Mouse (Mus musculus): Measurements from ENCODE around the gene Thap4. TPM values are rescaled to one million over a fixed set of nuclear protein-coding genes. Genes with fewer than 3 reads are reported as not detected.

Thap4 gene
- polyA plus RNA-seq, 1 experiment from 2014 or later, result 47.2 TPM

- Histone ChIP-seq H3K27ac (ENCODE audit: poor library complexity, severe bottlenecking) (peak overlapping the region; percentile 69; the same call in 1 of the 2 replicates), H3K9me3 (replicated peaks) (no peaks in the 10 kb centered on the region), H3K4me2 (no peak overlapping the region), H3K4me1 (replicated peaks) (peaks cover 29% of the 10 kb centered on the region), H3K27me3 (replicated peaks) (no peaks in the 10 kb centered on the region), H3K36me3 (peaks cover 21% of the 10 kb centered on the region), H3K9ac (no peak overlapping the region), H3K4me3 (no peak overlapping the region)
- ATAC-seq (ENCODE audit: insufficient number of reproducible peaks, low FRiP score), result no peak
These were observed 11.8 kb downstream of the Thap4 start for GRCm38 (mm10) chr1:93742910-93743309.

GRCm38 (mm10) chr1:93741987-93742386, 12.7 kb downstream of the Thap4 start:
- Histone ChIP-seq H3K9me3 (replicated peaks) (no peaks in the 10 kb centered on the region), H3K4me2 (peak overlapping the region; percentile 37), H3K4me3 (no peak overlapping the region), H3K4me1 (replicated peaks) (peaks cover 33% of the 10 kb centered on the region), H3K27me3 (replicated peaks) (no peaks in the 10 kb centered on the region), H3K36me3 (peaks cover 21% of the 10 kb centered on the region), H3K27ac (ENCODE audit: poor library complexity, severe bottlenecking) (peak overlapping the region; percentile 69), H3K9ac (no peak overlapping the region)
- 0 out of 2 replicates have a peak, but pooled peaks have one; percentile 49 for ATAC-seq (ENCODE audit: insufficient number of reproducible peaks, low FRiP score)
- 5% methylated on average over 4 of the region's 4 CpGs for WGBS

GRCm38 (mm10) chr1:93740671-93741070, 14.0 kb downstream of the Thap4 start:
- Histone ChIP-seq H3K4me3 (no peak overlapping the region), H3K4me2 (no peak overlapping the region), H3K9ac (no peak overlapping the region), H3K27me3 (replicated peaks) (no peaks in the 10 kb centered on the region), H3K9me3 (replicated peaks) (no peaks in the 10 kb centered on the region), H3K27ac (ENCODE audit: poor library complexity, severe bottlenecking) (no peak overlapping the region), H3K36me3 (peaks cover 14% of the 10 kb centered on the region), H3K4me1 (replicated peaks) (peaks cover 30% of the 10 kb centered on the region)
- no peak for ATAC-seq (ENCODE audit: insufficient number of reproducible peaks, low FRiP score)
- WGBS, result 92% methylated on average over 2 of the region's 2 CpGs

- Histone ChIP-seq H3K4me1 (replicated peaks) (peaks cover 29% of the 10 kb centered on the region), H3K27me3 (replicated peaks) (no peaks in the 10 kb centered on the region), H3K4me3 (no peak overlapping the region), H3K9ac (no peak overlapping the region), H3K4me2 (no peak overlapping the region), H3K27ac (ENCODE audit: poor library complexity, severe bottlenecking) (no peak overlapping the region), H3K36me3 (0 out of 2 replicates have a peak, but pooled peaks cover 3% of the 10 kb centered on the region), H3K9me3 (replicated peaks) (no peaks in the 10 kb centered on the region)
- 89% methylated on average over 5 of the region's 5 CpGs for WGBS
- no peak for ATAC-seq (ENCODE audit: insufficient number of reproducible peaks, low FRiP score)
These were observed 17.0 kb downstream of the Thap4 start for GRCm38 (mm10) chr1:93737711-93738110.

DNA sequence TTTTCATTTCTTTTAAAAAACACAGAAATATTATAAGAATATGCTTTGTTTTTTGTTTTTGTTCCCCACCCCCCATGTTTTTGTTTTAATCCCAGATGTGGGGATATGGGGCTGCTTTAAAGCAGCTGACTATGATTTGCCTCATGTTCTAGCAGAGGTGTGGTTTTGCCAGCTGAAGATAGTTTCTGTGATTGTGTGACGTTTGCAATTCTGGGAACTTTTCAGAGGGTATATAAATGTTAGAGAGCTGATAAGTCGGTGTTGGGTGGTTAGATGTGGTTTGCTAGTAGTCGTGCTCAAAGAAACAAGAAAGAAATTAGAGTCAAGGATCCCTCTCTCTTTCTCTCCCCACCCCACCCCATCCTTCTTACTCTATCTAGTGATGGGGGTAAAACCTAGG, 18.8 kb downstream of the Thap4 start:
- no peaks in the 10 kb centered on the region for H3K9me3 ChIP-seq (replicated peaks)
- H3K4me2 ChIP-seq, result no peak overlapping the region
- H3K9ac ChIP-seq, result no peak overlapping the region
- 0 out of 2 replicates have a peak, but pooled peaks cover 3% of the 10 kb centered on the region for H3K36me3 ChIP-seq
- WGBS, result 85% methylated on average over 3 of the region's 3 CpGs
- peaks cover 28% of the 10 kb centered on the region for H3K4me1 ChIP-seq (replicated peaks)
- ATAC-seq (ENCODE audit: insufficient number of reproducible peaks, low FRiP score), result no peak
- H3K4me3 ChIP-seq, result no peak overlapping the region
- no peak overlapping the region for H3K27ac ChIP-seq (ENCODE audit: poor library complexity, severe bottlenecking)
- no peaks in the 10 kb centered on the region for H3K27me3 ChIP-seq (replicated peaks)

DNA sequence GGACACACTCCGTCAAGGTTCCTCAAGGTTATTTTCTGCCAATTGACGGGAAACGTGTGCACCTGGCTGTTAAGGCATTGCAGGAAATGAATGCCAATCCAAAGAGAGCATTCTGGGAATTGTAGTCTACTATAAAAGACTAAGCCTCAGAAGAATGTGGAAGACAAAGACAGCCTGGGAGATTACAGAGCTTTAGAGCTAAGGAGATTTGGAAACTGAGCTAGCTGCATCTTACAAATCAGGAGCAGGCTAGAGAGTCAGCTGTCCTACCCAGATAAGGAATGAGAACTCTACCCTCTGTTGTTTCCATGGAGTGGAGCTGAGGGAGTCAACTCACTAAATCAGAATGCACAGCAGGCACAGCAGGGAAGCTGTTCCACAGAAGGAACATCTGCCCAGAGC, 22.8 kb downstream of the Thap4 start:
- Histone ChIP-seq H3K4me2 (no peak overlapping the region), H3K36me3 (0 out of 2 replicates have a peak, but pooled peaks cover 3% of the 10 kb centered on the region), H3K4me1 (replicated peaks) (peaks cover 22% of the 10 kb centered on the region), H3K9ac (no peak overlapping the region), H3K4me3 (no peak overlapping the region), H3K9me3 (replicated peaks) (no peaks in the 10 kb centered on the region), H3K27ac (ENCODE audit: poor library complexity, severe bottlenecking) (no peak overlapping the region), H3K27me3 (replicated peaks) (no peaks in the 10 kb centered on the region)
- ATAC-seq (ENCODE audit: insufficient number of reproducible peaks, low FRiP score), result no peak
- WGBS, result 13% methylated on average over 3 of the region's 3 CpGs

- H3K4me2 ChIP-seq, result peak overlapping the region; percentile 46; the same call in 1 of the 2 replicates
- H3K4me1 ChIP-seq (replicated peaks), result peaks cover 24% of the 10 kb centered on the region
- H3K36me3 ChIP-seq, result 0 out of 2 replicates have a peak, but pooled peaks cover 3% of the 10 kb centered on the region
- 82% methylated on average over 5 of the region's 5 CpGs for WGBS
- H3K9ac ChIP-seq, result peak overlapping the region; percentile 51; the same call in 1 of the 2 replicates
- H3K9me3 ChIP-seq (replicated peaks), result no peaks in the 10 kb centered on the region
- H3K27me3 ChIP-seq (replicated peaks), result no peaks in the 10 kb centered on the region
- no peak overlapping the region for H3K4me3 ChIP-seq
- H3K27ac ChIP-seq (ENCODE audit: poor library complexity, severe bottlenecking), result no peak overlapping the region; the same call in 1 of the 2 replicates
- no peak for ATAC-seq (ENCODE audit: insufficient number of reproducible peaks, low FRiP score)
These were observed 23.6 kb downstream of the Thap4 start for GRCm38 (mm10) chr1:93731103-93731502.

DNA sequence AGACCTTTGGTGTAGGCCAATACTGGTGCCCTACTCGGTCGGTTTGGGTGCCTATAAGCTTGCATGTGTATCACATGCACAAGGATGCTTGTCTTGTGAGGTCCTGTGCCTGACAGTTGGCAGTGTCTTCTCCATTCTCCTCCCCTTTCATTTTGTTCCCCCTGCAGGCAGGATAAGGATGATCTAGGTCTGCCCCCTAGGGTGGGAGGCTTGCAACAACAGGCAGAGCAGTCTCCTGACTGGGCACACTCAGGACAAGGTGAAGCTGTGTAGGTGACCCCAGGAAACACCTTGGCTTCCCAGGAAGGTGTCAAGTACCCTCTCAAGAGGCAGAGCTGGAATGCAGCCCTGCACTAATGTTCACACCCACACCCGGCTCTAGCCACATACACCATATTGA, 27.7 kb downstream of the Thap4 start:
- no peaks in the 10 kb centered on the region for H3K9me3 ChIP-seq (replicated peaks)
- ATAC-seq (ENCODE audit: insufficient number of reproducible peaks, low FRiP score), result 0 out of 2 replicates have a peak, but pooled peaks have one; percentile 31
- peaks cover 28% of the 10 kb centered on the region for H3K4me1 ChIP-seq (replicated peaks)
- no peaks in the 10 kb centered on the region for H3K27me3 ChIP-seq (replicated peaks)
- 52% methylated on average over 3 of the region's 3 CpGs for WGBS
- no peak overlapping the region for H3K27ac ChIP-seq (ENCODE audit: poor library complexity, severe bottlenecking)
- peaks cover 16% of the 10 kb centered on the region for H3K36me3 ChIP-seq
- H3K4me2 ChIP-seq, result no peak overlapping the region
- H3K9ac ChIP-seq, result no peak overlapping the region
- no peak overlapping the region for H3K4me3 ChIP-seq

DNA sequence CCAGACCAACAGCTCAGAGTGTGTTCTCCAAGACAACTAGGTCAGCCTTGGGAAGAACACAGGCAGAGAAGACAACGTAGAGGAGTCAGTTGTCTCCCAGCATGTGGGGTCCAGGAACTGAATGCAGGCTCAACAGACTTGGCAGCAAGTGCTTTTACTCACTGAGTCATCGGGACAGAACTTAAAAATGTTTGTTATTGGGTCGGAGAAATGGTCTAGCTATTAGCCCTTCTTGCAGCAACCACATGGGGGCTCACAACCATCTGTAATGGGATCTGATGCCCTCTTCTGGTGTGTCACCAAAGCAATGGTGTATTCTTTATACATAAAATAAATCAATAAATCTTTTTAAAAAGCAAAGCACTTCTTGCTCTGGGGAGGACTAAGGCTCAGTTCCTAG, 28.5 kb downstream of the Thap4 start:
- no peak for ATAC-seq (ENCODE audit: insufficient number of reproducible peaks, low FRiP score)
- H3K4me1 ChIP-seq (replicated peaks), result peaks cover 22% of the 10 kb centered on the region
- H3K36me3 ChIP-seq, result peaks cover 16% of the 10 kb centered on the region
- H3K9ac ChIP-seq, result no peak overlapping the region
- 86% methylated on average over 3 of the region's 3 CpGs for WGBS
- H3K4me2 ChIP-seq, result no peak overlapping the region
- H3K27ac ChIP-seq (ENCODE audit: poor library complexity, severe bottlenecking), result no peak overlapping the region
- no peaks in the 10 kb centered on the region for H3K9me3 ChIP-seq (replicated peaks)
- no peaks in the 10 kb centered on the region for H3K27me3 ChIP-seq (replicated peaks)
- no peak overlapping the region for H3K4me3 ChIP-seq

- Histone ChIP-seq H3K4me2 (no peak overlapping the region), H3K27ac (ENCODE audit: poor library complexity, severe bottlenecking) (no peak overlapping the region), H3K27me3 (replicated peaks) (no peaks in the 10 kb centered on the region), H3K36me3 (peaks cover 16% of the 10 kb centered on the region), H3K4me1 (replicated peaks) (peaks cover 20% of the 10 kb centered on the region), H3K4me3 (no peak overlapping the region), H3K9me3 (replicated peaks) (no peaks in the 10 kb centered on the region), H3K9ac (no peak overlapping the region)
- WGBS, result 71% methylated on average over 5 of the region's 5 CpGs
- no peak for ATAC-seq (ENCODE audit: insufficient number of reproducible peaks, low FRiP score)
These were observed 29.0 kb downstream of the Thap4 start for GRCm38 (mm10) chr1:93725665-93726064.

GRCm38 (mm10) chr1:93724623-93725022, 30.0 kb downstream of the Thap4 start:
- Histone ChIP-seq H3K4me2 (no peak overlapping the region), H3K36me3 (peaks cover 16% of the 10 kb centered on the region), H3K4me1 (replicated peaks) (peaks cover 23% of the 10 kb centered on the region), H3K4me3 (no peak overlapping the region), H3K9me3 (replicated peaks) (no peaks in the 10 kb centered on the region), H3K27me3 (replicated peaks) (no peaks in the 10 kb centered on the region), H3K27ac (ENCODE audit: poor library complexity, severe bottlenecking) (no peak overlapping the region), H3K9ac (no peak overlapping the region)
- 85% methylated on average over 3 of the region's 3 CpGs for WGBS
- ATAC-seq (ENCODE audit: insufficient number of reproducible peaks, low FRiP score), result no peak

GRCm38 (mm10) chr1:93721557-93721956, 33.1 kb downstream of the Thap4 start:
- Histone ChIP-seq H3K9me3 (replicated peaks) (no peaks in the 10 kb centered on the region), H3K27ac (ENCODE audit: poor library complexity, severe bottlenecking) (no peak overlapping the region), H3K9ac (no peak overlapping the region), H3K27me3 (replicated peaks) (no peaks in the 10 kb centered on the region), H3K4me1 (replicated peaks) (peaks cover 21% of the 10 kb centered on the region), H3K36me3 (peaks cover 18% of the 10 kb centered on the region), H3K4me3 (no peak overlapping the region), H3K4me2 (no peak overlapping the region)
- 72% methylated on average over 7 of the region's 7 CpGs for WGBS
- ATAC-seq (ENCODE audit: insufficient number of reproducible peaks, low FRiP score), result no peak

All from heart, embryonic 12.5 days (tissue).